Mouse (Mus musculus) kidney, postnatal 36 days (tissue): ENCODE data around the gene Mrgprg.
A peak's percentile ranks its signal among the peaks of the same experiment; 100 is the strongest.

Experiments
- DNase-seq, 2 experiments: peaks; one replicate each; pipeline ENCODE4 v3.0.0; 2021 to 2022; ENCODE audit warnings: mixed read lengths in 2 of 2

Gene Mrgprg

DNA sequence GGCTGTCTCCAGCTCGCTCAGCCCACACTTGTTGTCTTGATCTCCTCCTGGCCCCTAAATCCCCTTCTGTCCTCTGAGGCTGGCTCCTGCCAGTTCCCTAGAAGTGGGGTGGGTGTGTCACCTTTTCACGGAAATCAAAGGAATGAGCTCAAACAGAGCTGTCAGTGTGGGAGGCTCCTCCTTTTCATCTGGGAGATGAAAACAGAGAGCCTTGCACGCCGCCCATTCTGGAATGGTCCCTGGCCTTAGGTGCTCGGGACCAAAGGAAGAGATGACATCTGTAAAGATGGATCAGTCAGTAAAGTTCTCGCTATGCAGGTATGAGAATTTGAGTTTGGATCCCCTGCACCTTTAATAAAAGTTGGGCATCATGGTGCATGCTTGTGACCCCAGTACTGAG, at the start of gene Mrgprg:
TSS of gene Mrgprg (minus strand) at position 101 of the 400 bp plus-strand sequence.
- no peak for DNase-seq

DNA sequence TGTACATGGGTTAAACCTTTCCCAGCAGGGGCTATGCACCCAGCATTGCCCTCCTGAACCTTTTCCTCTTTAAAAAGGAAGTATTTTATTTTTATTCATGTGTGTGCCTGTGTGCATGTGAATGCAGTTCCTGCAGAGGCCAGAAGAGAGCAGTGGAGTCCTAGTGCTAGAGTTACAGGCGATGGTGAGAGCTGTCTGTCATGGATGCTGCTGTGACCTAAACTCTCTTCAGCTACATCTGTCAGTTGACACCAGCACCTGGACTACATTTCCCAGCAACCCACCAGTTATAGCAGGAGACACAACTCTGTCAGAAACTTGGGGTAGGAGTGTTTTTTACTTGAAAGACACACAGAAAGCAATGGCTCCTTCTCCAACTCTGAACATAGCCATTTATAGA, 42.1 kb upstream of the Mrgprg start:
- peak in 1 of 2 experiments; percentile 66 for DNase-seq

DNA sequence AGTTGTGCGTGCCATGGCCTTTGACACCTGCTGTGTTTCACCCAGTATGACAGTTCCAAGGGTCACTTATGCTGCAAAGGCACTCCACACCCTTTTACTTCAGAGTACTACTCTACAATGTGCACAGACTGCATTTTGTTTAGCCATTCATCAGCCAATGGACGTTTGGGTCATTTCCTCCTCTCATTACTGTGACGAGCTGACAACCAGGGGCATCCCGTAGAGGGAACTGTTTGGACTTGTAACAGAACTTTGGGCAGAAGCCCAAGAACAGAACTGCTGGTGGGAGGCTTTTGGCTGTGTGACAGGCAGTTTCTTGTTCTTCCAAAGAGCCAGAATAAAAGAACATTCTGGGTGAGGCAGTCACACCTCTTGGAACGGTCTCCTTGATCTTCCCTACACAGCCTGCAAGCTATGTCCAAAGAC, 38.4 kb upstream of the Mrgprg start:
- DNase-seq, result peak; percentile 46 to 62

DNA sequence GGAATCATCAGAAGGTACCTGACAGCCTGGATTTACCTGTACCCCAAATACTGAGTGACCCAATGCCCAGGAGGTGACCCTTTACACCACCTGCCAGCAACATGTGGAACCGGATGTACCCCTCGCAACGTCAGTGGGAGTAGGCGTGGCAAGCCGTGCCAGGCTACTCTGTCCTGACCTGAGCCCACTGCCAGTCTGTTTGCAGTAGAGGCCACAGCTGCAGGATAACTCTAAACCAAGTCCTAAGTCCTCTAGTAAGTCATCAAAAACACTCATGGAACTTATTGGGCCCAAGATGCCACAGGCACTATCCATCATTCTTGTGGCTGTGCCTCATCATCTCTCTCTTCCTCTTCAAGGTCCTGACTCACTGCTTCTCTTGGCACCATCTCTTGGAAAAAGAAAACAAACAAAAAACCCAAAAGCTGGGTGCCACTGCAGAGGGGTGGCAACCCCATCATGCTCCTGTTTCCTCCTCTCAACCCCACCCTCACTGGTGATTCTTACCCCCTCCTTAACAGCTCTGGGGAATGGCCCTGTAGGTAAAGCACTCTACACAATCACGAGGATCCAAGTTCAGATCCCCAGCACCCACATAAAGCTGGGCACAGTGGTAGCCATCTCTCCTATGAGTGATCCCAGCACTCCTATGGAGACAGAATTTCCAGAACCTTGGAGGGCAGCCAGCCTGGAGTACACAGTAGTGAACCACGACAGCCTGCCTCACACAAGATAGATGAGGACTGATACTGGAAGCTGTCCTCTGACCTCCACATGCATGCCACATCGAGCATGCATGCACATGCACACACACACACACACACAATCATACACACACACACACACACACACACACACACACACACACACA, 34.6 kb upstream of the Mrgprg start:
- DNase-seq, result no peak

DNA sequence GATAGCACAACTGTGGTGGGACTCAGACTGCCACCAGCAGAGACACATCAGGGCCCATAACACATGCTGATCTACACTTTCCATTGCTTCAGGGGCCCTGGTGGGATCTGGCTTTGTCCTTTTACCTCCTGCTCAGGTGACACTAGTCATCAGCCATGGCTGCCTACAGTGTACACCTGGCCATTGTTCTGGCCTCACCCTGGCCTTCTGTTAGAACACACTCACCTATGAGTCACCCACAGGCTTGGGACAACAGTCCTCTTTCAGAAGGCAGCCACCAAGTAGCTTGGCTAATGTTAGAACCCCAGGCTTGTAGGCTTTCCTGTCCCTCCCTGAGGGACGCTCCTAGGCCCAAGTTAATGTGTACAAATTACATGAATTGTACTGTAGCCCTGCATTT, 34.0 kb upstream of the Mrgprg start:
- no peak for DNase-seq

DNA sequence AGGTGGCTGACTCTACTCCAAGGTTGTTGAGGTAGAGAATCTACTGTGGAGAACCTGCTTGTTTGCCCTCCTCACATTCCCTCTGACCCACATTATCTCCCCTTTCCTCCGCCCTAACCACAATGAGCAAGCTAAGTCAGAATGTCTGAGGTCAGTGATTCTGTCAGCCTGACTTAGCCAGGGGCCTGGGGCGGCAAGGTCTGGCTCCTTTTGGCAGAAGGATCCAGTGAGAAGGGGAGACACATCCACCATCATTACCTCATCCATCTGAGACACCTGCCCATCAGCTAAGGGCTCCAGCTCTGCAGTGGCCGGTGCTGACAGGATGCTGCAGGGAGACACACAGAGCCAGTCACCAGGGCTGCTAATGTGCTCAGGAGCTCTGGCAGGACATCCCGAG, 32.0 kb upstream of the Mrgprg start:
- no peak for DNase-seq

DNA sequence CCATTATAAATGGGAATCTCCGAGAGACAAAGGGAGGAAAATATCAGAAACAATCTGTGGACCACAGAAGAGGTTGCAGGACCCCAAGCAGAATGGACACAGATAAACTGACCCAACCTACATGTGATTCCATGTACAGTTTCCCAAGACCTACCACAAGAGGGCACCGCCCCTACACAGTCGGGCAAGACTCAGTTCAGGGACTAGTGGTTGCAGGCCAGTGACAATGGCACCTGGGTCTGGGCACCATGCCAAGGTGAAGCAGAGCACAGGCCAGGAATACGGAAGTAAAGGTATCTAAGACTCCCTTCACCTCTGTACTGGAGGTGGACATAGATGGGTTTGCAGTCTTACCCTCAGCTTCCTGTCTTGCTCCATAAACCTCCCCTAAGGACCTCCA, 26.3 kb upstream of the Mrgprg start:
- DNase-seq, result peak; percentile 80 to 88

DNA sequence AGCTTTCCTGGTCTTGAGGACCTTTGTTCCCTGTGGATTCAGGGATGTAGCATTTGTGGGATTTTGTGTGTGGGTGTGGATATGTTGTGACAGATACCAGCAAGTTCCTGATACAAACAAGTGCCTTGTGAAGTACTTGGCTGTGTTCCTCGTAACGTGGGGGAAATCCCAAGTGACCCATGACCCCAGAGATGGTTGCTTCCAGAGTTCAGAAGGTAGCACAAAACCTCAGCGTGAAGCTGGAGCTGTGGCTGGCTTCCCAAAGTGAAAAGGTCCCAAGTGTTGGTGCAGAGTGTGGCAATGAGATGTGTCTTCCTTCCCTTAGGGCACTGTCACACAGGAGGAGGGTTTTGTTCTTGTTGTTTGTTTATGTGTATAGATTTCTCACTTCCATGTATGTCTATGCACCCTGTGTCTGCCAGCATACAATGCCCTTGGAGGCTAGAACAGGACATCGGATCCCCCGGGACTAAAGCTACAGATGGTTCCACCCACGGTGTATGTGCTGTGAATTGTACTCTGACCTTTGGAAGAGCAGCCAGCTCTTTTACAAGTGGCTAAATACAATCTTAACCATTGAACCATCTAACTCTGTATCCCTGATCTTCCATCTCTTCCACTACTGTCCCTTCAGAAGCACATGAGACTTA, 25.7 kb upstream of the Mrgprg start:
- peak; percentile 43 to 56 for DNase-seq

DNA sequence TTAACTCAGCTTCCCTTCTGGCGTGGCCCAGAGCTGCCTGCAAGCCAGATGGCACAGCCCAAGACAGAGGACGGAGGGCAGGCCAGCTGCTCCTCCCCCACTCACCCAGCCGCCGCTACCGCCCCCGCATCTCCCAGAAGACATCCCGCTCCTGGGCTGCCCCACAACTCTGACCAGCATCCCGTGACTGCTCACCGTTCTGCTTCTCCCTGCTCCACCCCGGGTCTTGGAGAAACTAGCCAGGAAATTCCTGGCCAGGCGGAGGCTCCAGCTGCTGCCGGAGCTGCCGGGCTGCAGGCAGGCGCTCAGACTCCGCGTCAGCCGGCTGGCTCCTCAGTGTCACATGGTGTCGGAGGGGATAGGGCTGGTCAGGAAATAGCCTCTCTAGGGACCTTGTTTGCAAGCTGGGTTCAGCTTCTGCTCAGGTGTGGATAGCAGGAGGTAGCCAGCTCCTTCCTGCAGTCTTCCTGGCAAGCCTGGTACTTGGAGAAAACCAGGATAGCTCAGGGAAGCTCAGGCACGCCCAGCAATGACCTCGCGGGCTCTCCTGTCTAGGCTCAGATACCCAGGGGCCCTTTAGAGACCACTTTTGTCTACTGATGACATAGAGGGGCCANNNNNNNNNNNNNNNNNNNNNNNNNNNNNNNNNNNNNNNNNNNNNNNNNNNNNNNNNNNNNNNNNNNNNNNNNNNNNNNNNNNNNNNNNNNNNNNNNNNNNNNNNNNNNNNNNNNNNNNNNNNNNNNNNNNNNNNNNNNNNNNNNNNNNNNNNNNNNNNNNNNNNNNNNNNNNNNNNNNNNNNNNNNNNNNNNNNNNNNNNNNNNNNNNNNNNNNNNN, 17.4 kb upstream of the Mrgprg start, which contains the start of gene Mrgpre:
TSS of gene Mrgpre (minus strand) at position 505 of the 834 bp plus-strand sequence.
- DNase-seq, result peak; percentile 87 to 92

DNA sequence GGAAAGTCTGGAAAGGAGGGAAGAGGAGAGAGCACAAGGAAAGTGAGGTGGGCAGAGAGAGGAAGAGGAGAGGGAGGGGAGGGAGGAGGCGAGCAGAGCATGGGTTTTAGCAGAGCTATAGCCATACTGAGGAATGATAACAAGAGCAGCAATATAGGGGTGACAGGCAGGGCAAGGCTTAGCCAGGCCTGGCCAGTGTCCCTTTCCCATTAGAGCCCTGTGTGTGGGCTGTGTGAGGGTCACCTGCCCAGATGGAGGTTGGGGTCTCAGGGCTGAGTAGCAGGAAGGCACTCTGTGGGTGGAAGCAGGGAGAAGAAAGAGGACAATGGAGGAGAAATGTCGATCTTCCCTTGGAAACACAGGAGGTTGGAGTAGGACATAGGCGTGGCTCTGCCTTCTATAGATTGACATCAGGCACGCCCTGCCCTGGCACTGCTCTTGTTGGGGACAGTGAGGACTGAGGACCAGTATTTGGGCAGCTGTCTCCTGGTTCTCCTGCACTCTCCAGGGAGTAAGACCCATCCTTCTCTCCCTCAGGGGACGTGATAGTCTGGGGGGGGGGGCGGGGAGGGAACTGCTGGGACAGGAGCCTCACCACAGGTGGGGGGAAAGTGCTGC, 16.7 kb upstream of the Mrgprg start:
- DNase-seq, result peak in 1 of 2 experiments; percentile 30

DNA sequence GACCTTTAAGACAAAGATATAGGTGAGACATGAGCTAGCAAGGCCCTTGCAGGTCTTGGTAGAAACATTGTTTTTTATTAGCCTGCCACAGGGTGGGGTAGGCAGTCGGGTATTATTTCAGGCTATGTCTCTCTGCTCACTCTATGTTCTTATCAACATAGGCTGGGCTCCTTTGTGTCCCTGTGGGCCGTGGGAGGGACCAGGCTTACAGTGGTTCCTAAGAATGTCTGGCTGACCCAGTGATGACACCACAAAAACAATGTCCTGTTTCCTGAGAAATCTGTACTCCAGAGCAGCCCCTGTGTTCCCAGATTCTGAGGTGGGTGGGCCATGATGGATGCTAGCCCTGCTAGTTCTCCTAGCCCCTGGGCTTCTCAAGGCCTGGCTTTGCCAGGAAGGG, 10.6 kb upstream of the Mrgprg start:
- DNase-seq, result peak; percentile 49 to 68

DNA sequence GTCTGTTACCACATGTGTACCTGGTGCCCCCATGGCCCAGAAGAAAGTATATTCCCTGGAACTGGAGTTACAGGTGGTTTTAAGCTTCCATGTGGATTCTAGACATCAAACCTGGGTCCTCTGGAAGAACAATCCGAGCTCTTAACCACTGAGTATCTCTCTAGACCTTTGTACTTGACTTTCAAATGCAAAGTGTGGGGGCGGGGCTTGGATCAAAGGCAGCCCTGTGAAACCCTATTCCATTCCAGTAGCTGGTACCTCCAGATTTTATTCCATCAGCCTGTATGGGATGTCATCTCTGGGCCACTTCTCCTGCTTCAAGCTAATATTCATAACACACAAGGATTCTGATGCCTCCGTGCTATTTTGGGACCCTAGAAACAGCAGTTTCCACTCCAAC, 9.3 kb upstream of the Mrgprg start:
- peak; percentile 48 to 68 for DNase-seq

DNA sequence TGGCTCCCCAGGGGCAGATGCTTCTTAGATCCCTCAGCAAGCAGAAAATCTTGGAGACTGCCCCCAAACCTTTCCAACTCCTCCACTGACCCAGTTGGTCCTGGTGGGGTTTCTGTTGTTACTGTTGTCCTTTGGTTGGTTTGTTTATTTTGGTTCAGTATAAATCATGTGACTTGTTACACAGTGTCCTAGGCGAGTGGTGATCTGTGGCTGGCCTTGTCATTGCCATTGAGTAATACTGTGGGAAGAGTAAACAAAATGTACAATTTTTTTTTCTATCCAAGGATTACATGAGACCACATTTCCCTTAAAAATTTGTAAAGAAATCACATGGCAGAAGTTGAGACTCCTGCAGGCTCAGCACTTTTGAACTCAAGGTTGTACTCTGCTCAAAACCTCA, 2.7 kb upstream of the Mrgprg start:
- peak in 1 of 2 experiments; percentile 40 for DNase-seq

DNA sequence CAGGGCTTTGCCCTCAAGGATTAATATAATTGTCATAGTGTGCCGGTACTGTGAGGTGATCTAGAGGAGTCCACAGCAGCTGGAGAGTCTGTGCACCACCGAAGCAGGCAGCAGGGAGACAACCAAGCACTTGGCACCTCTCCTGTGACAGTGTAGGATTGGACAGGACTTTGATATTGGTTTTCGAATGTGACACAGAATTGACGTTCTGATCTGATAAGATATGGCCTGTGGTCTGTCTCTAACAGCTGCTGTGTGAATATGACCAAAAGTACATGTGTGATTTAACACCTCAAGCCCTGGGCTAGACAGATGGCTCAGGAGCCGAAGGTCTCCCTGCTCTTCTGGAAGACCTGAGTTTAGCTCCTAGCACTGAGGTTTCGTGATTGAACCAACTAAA, 1.5 kb upstream of the Mrgprg start:
- DNase-seq, result no peak

DNA sequence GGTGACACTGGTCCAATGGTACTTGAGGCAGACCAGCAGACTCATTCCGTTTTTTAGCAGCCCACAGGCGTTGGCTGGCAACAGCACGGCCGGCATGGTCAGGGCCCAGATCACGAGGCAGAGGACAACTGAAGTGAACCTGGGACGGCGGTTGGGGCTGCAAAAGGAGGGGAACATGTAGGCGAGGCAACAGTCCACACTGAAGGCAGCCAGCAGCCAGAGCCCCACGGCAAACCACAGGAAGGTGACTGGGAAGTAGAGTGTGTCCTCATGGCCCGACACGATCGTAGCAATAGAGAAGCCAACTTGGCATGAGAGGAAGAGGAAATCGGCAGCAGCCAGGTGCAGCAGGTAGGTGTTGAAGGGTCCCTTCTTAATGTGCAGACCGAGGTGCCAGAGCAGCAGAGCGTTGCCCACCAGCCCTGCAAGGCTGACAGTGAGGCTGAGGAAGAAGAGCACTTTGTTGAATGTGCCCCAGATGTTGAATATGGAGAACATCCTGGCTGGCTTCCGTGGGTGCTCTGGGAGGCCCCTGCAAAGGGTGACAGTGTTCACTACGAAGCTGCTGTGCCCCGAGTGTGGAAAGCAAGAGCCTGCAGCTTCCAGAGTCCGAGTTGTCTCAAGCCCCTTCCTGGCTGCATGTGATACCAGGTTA, 1.8 kb downstream of the Mrgprg start:
- no peak for DNase-seq

DNA sequence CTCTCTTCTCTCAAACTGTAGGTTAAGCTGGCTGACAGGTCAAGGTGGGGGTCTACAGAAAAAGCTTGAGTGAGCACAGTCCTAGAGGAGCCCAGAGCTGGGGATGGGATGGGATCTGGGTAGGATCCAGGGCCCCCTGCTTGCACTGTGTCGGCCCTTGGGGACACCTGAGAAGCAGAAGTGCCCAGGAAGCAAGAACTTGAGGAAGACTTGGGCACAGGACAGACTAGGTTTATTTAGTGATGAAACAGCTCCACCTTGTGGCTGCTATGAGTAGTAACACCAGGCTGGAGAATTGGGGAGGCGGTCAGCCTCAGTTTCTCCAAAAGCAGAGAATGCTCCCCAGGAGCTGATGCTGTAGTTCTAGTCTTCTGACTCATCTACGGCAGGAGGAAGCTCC, 3.0 kb downstream of the Mrgprg start:
- peak in 1 of 2 experiments; percentile 30 for DNase-seq

DNA sequence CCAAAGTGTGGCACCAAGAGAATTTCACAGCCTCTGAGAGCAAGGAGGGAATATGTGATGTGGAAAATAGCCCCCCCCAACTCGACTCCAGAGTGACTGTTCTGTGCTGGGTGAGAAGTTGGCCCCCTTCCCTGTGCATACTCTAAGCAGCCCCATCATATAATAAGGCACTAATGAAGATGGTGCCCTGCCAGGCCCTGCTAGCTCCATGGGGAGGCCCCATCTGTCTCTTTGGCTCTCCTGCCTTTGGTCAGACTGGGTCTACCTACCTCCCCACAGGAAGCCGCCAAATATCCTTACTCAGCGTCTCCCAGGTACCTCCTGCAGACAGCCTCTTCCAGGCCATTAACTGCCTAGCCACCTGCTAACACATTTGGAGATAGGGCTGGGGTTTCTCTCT, 7.8 kb downstream of the Mrgprg start:
- DNase-seq, result no peak

DNA sequence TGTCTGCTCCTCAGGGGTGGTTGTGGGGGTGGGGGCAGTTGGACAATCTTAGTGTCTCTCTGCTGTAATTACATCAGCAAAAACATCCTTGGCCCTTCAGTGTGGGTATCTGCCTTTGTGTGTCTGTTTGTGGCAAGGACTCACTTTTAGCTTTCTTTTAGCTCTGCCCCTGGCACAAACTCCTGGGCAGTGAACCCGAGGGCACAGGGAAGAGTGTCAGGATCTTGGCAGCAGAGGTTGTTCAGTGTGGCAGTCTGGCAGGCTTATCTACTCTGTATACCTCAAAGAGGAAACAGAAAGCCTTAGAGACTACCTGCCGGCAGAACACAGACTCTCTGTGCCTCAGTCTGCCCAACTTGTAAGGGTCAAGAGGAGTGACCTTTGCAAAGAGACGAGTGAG, 9.1 kb downstream of the Mrgprg start:
- DNase-seq, result peak; percentile 30 to 41

DNA sequence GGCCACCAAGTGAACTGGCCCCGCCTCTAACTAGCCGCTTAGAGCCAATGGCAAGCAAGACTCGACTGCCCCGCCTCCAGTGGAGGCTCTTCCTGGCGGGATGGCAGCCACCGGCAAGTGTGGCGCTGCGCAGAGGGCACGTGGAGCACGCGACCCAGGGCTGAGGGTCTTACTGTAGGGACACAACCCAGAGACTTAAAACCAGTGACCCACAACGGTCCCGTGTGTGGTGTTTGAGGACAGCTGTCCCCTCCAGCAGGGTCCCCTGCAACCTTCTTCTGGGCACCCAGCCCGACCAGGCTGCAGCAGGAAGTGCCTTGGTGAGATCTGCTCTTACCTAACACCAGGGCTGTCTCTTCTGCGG, 9.8 kb downstream of the Mrgprg start:
- peak; percentile 86 to 89 for DNase-seq

DNA sequence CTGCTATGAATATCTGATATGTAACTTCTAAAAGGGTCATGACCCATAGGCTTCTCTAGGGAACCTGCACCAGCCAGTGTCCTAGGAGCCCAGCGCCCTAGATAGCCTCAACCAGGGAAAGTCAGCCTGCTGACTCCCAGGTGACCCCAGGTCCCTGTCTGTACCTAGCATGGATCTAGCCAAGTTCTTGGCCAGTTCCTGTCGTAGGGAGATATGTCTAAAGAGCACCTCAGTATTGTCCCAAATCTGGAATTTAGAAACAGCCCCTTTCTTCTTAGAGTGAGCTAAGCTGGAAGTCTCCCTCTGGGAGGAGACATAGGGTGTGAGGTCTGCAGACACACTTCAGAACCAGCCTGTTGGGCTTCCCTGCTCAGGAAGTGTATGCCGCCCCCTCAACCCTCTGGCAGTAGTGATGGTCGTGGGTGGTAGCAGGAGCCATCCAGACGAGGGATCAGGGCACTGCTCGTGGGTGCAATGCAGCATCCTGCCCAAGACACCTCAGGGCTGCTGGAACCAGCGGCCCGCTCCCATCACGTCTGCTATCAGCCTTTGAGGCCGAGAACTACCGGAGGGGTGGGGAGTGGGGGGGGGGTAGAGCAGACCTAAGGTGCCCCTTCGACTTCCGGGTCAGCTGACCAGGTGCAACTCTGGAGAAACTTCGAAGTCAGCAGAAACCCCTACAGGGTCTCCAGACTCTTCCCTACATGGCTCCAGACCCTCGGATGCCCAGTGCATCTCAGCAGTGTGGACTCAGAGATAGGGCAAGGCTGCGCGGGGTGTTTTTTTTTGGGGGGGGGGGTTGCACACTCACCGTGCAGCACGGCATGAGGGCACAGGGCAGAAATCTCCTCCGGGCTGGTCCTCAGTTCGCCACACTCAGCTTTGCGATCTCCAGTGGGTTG, 10.4 kb downstream of the Mrgprg start, which contains the start of gene Osbpl5:
TSS of gene Osbpl5 (minus strand) at position 861 of the 902 bp plus-strand sequence.
- no peak for DNase-seq
